ENCODE assay signal across 8 mouse cellular contexts in the genomic region with DNA sequence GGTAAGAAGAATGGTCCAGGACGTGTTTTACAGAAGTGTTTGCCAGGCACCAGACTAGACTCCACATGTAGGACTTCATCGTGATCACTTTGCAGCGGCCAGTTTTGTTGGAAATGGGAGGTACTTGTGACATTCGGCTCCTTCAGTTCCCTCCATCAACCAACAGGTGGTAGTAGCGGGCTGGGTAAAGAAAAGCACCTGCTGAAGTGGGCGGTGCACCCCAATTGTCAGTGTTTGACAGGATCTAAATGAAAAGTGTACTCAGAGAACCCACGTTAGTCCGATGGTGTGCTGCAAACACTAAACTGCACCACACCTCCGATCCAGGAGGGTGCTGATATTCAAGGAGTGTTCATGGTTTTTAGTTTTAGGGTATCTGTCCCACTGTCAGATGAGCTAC. TPM values are rescaled to one million over a fixed set of nuclear protein-coding genes. Genes with fewer than 3 reads are reported as not detected.
DNase-seq lines count a peak whose midpoint lies in the region; ATAC-seq and TF ChIP-seq lines count a peak whose summit lies in the region.

No protein-coding gene starts in this region.

- ATAC-seq in liver, embryonic 14.5 days (ENCODE audit: insufficient read depth) = no peak

- no peak overlapping the region for H3K4me2 ChIP-seq in liver, embryonic 14.5 days (ENCODE audit: low read depth)

- H3K9me3 ChIP-seq in embryonic facial prominence, embryonic 10.5 days = no peaks in the 10 kb centered on the region
- H3K9me3 ChIP-seq in liver, embryonic 14.5 days (ENCODE audit: control insufficient read depth, low read length) = no peaks in the 10 kb centered on the region

- H3K4me3 ChIP-seq in embryonic facial prominence, embryonic 10.5 days = no peak overlapping the region
- H3K4me3 ChIP-seq in liver, embryonic 14.5 days (ENCODE audit: insufficient read depth in 1 of 2, low read depth in 2 of 2, low read length in 2 of 2) = no peak overlapping the region

- no peak for TF ChIP-seq EP300 in liver, embryonic 14.5 days (IDR thresholded peaks at IDR 0.05; ENCODE audit: low read depth)

- peak; percentile 59 for TF ChIP-seq CTCF in liver, embryonic 14.5 days (IDR thresholded peaks at IDR 0.05; ENCODE audit: low read depth)

- H3K9ac ChIP-seq in liver, embryonic 14.5 days (replicated peaks) = no peak overlapping the region

- intact Hi-C loops in left cerebral cortex, postnatal 4 days (cut with DNase I) = no loop called here
- intact Hi-C loops in left cerebral cortex, postnatal 14 days (cut with DNase I) = no loop called here

- H3K27ac ChIP-seq in embryonic facial prominence, embryonic 10.5 days (replicated peaks) = no peak overlapping the region
- no peak overlapping the region for H3K27ac ChIP-seq in liver, embryonic 14.5 days

- 14% methylated on average over 9 of the region's 9 CpGs for WGBS in embryonic facial prominence, embryonic 10.5 days
- WGBS in liver, embryonic 14.5 days (ENCODE audit: insufficient replicate concordance) = 8% methylated on average over 9 of the region's 9 CpGs

- peaks cover 10% of the 10 kb centered on the region for H3K27me3 ChIP-seq in embryonic facial prominence, embryonic 10.5 days (replicated peaks; ENCODE audit: low read depth, poor library complexity, severe bottlenecking)
- no peaks in the 10 kb centered on the region; the same call in 1 of the 2 replicates for H3K27me3 ChIP-seq in liver, embryonic 14.5 days (ENCODE audit: control insufficient read depth, insufficient read depth, low read length)

- no peaks in the 10 kb centered on the region for H3K36me3 ChIP-seq in embryonic facial prominence, embryonic 10.5 days (replicated peaks)
- H3K36me3 ChIP-seq in liver, embryonic 14.5 days (replicated peaks; ENCODE audit: control insufficient read depth, insufficient read depth, low read depth) = no peaks in the 10 kb centered on the region

- peak; percentile 10 for DNase-seq in adrenal gland, adult 2 months
- DNase-seq in adrenal gland, adult 8-10 months = no peak
- peak; percentile 41 for DNase-seq in left cerebral cortex, postnatal 4 days
- DNase-seq in left cerebral cortex, adult 18-20 months (ENCODE audit: low spot score in 2 of 2) = no peak
- peak; percentile 50 for DNase-seq in embryonic facial prominence, embryonic 10.5 days (ENCODE audit: low spot score)
- no peak for DNase-seq in liver, embryonic 14.5 days (ENCODE audit: low read depth in 3 of 3, low spot score in 3 of 3)
- no peak for DNase-seq in left cerebral cortex, postnatal 14 days (ENCODE audit: low spot score in 2 of 2)
- no peak for DNase-seq in yolk sac, embryonic 10.5 days (ENCODE audit: low spot score)

- no peaks in the 10 kb centered on the region for H3K4me1 ChIP-seq in embryonic facial prominence, embryonic 10.5 days
- H3K4me1 ChIP-seq in liver, embryonic 14.5 days (replicated peaks; ENCODE audit: control insufficient read depth in 2 of 2, insufficient read depth in 2 of 2, low read length in 1 of 2) = no peaks in the 10 kb centered on the region

RNA-seq across cellular contexts. Expression of a gene that starts 40.7 kb away (rescaled TPM):
- not detected for total RNA-seq in adrenal gland, adult 2 months (2021)
- polyA plus RNA-seq in adrenal gland, adult 2 months (2012; rRNA removed) = not detected in 2 replicates
- not detected for total RNA-seq in adrenal gland, adult 8-10 months (2022)
- total RNA-seq in left cerebral cortex, postnatal 4 days (2021) = not detected
- under 1 TPM in 1 of 2 experiments, not detected in 1; 0.12 TPM for total RNA-seq in left cerebral cortex, adult 18-20 months (2021)
- polyA plus RNA-seq in embryonic facial prominence, embryonic 10.5 days (2016; fragmentation: Nextera tagmentation; extraction: Ambion mirVana) = 0.93 and 2.3 TPM in 2 replicates
- not detected in 2 replicates for polyA plus RNA-seq in liver, embryonic 14.5 days (2012; rRNA removed)
- not detected in 2 replicates for polyA plus RNA-seq in liver, embryonic 14.5 days (2014; fragmentation: Nextera tagmentation; extraction: Ambion mirVana)
- not detected for total RNA-seq in left cerebral cortex, postnatal 14 days (2021)

Comparison
In these comparisons a context has a peak if more than half of its experiments do, and no peak if none do; other contexts are left out.
1. DNase-seq: peak in adrenal gland, adult 2 months (single experiment), left cerebral cortex, postnatal 4 days (single experiment) and embryonic facial prominence, embryonic 10.5 days (single experiment); none in adrenal gland, adult 8-10 months (single experiment), left cerebral cortex, adult 18-20 months (0 of 2), liver, embryonic 14.5 days (0 of 3), left cerebral cortex, postnatal 14 days (0 of 2) and yolk sac, embryonic 10.5 days (single experiment).